ENCODE assay signal across 8 mouse cellular contexts in genomic region chr11:32805958-32806357, GRCm38 (mm10). TPM values are rescaled to one million over a fixed set of nuclear protein-coding genes. Genes with fewer than 3 reads are reported as not detected.
DNase-seq lines count a peak whose midpoint lies in the region; ATAC-seq and TF ChIP-seq lines count a peak whose summit lies in the region.

No protein-coding gene starts in this region.

- no peaks in the 10 kb centered on the region for H3K9me3 ChIP-seq in liver, embryonic 12.5 days (replicated peaks)
- H3K9me3 ChIP-seq in G1E (replicated peaks) = no peaks in the 10 kb centered on the region
- no peaks in the 10 kb centered on the region for H3K9me3 ChIP-seq in forebrain, embryonic 14.5 days (replicated peaks; ENCODE audit: control insufficient read depth, low read length)
- H3K9me3 ChIP-seq in neural tube, embryonic 14.5 days (ENCODE audit: control insufficient read depth, low read length) = no peaks in the 10 kb centered on the region

- TF ChIP-seq POLR2A in liver, adult 2 months (IDR thresholded peaks at IDR 0.05; ENCODE audit: extremely low read depth, insufficient read depth, low read length) = no peak

- no peak overlapping the region for H3K9ac ChIP-seq in liver, adult 2 months (ENCODE audit: low read depth, low read length)
- no peak overlapping the region for H3K9ac ChIP-seq in liver, embryonic 12.5 days
- no peak overlapping the region for H3K9ac ChIP-seq in forebrain, embryonic 14.5 days (ENCODE audit: low read length)
- H3K9ac ChIP-seq in neural tube, embryonic 14.5 days (replicated peaks; ENCODE audit: low read depth, low read length) = no peak overlapping the region

- no peaks in the 10 kb centered on the region for H3K36me3 ChIP-seq in liver, adult 2 months (ENCODE audit: control insufficient read depth, insufficient read depth, low read length)
- no peaks in the 10 kb centered on the region for H3K36me3 ChIP-seq in liver, embryonic 12.5 days
- no peaks in the 10 kb centered on the region for H3K36me3 ChIP-seq in G1E (replicated peaks)
- H3K36me3 ChIP-seq in forebrain, embryonic 14.5 days (ENCODE audit: control insufficient read depth, insufficient read depth, low read length) = no peaks in the 10 kb centered on the region
- no peaks in the 10 kb centered on the region for H3K36me3 ChIP-seq in neural tube, embryonic 14.5 days (ENCODE audit: control insufficient read depth, insufficient read depth, low read length)

- WGBS in liver, adult 2 months = 18% methylated on average over 2 of the region's 2 CpGs
- 17% methylated on average over 2 of the region's 2 CpGs for WGBS in liver, embryonic 12.5 days (ENCODE audit: insufficient replicate concordance)
- WGBS in forebrain, embryonic 14.5 days = 15% methylated on average over 2 of the region's 2 CpGs
- 15% methylated on average over 2 of the region's 2 CpGs for WGBS in neural tube, embryonic 14.5 days

- no peaks in the 10 kb centered on the region for H3K27me3 ChIP-seq in liver, adult 2 months (ENCODE audit: control insufficient read depth, insufficient read depth, low read length)
- no peaks in the 10 kb centered on the region for H3K27me3 ChIP-seq in liver, embryonic 12.5 days (replicated peaks)
- H3K27me3 ChIP-seq in G1E (ENCODE audit: insufficient read depth, low read length) = peaks cover 3% of the 10 kb centered on the region; the same call in 1 of the 2 replicates
- no peaks in the 10 kb centered on the region for H3K27me3 ChIP-seq in forebrain, embryonic 14.5 days (replicated peaks; ENCODE audit: control insufficient read depth, insufficient read depth, low read length)
- no peaks in the 10 kb centered on the region for H3K27me3 ChIP-seq in neural tube, embryonic 14.5 days (ENCODE audit: control insufficient read depth, insufficient read depth, low read length)

- peak; percentile 5 for DNase-seq in liver, adult 2 months (ENCODE audit: extremely low read depth, low read depth, low spot score)
- DNase-seq in G1E (ENCODE audit: low spot score) = no peak
- DNase-seq in adrenal gland, postnatal 14 days = peak; percentile 69
- peak; percentile 49 for DNase-seq in forebrain, embryonic 14.5 days (ENCODE audit: low spot score)
- DNase-seq in kidney, postnatal 36 days = peak; percentile 38 to 76
- no peak for DNase-seq in frontal cortex, postnatal 14 days (ENCODE audit: low spot score in 2 of 2)

- peak; percentile 25; the same call in 1 of the 2 replicates for TF ChIP-seq CTCF in liver, adult 2 months (IDR thresholded peaks at IDR 0.05; ENCODE audit: low read depth, low read length)
- TF ChIP-seq CTCF in G1E (IDR thresholded peaks at IDR 0.05; ENCODE audit: low read depth, low read length) = 0 out of 2 replicates have a peak, but pooled peaks have one; percentile 6

- no peak overlapping the region for H3K4me3 ChIP-seq in liver, adult 2 months (ENCODE audit: insufficient read depth, low read depth, low read length)
- H3K4me3 ChIP-seq in liver, embryonic 12.5 days = no peak overlapping the region
- no peak overlapping the region for H3K4me3 ChIP-seq in G1E (ENCODE audit: low read depth, low read length)
- H3K4me3 ChIP-seq in forebrain, embryonic 14.5 days (ENCODE audit: low read depth, low read length) = no peak overlapping the region
- H3K4me3 ChIP-seq in neural tube, embryonic 14.5 days (ENCODE audit: low read depth, low read length) = no peak overlapping the region

- no peak overlapping the region for H3K27ac ChIP-seq in liver, adult 2 months (replicated peaks; ENCODE audit: insufficient read depth, low read depth, low read length)
- no peak overlapping the region for H3K27ac ChIP-seq in liver, embryonic 12.5 days
- H3K27ac ChIP-seq in forebrain, embryonic 14.5 days (ENCODE audit: low read depth, low read length) = no peak overlapping the region
- no peak overlapping the region for H3K27ac ChIP-seq in neural tube, embryonic 14.5 days (ENCODE audit: low read depth, low read length)

- no peaks in the 10 kb centered on the region for H3K79me2 ChIP-seq in liver, adult 2 months (ENCODE audit: control insufficient read depth, insufficient read depth, low read length)

- no peak for ATAC-seq in liver, embryonic 12.5 days
- ATAC-seq in G1E (ENCODE audit: extremely low read depth, insufficient number of reproducible peaks, low FRiP score, poor library complexity, severe bottlenecking) = no peak
- ATAC-seq in forebrain, embryonic 14.5 days = no peak
- peak; percentile 76; the same call in 1 of the 2 replicates for ATAC-seq in neural tube, embryonic 14.5 days (ENCODE audit: low read depth)

- no peak overlapping the region for H3K4me2 ChIP-seq in liver, embryonic 12.5 days
- no peak overlapping the region for H3K4me2 ChIP-seq in forebrain, embryonic 14.5 days (ENCODE audit: low read length)
- no peak overlapping the region for H3K4me2 ChIP-seq in neural tube, embryonic 14.5 days (ENCODE audit: low read depth, low read length)

- H3K4me1 ChIP-seq in liver, adult 2 months (ENCODE audit: control insufficient read depth, insufficient read depth, low read length) = no peaks in the 10 kb centered on the region
- H3K4me1 ChIP-seq in liver, embryonic 12.5 days = no peaks in the 10 kb centered on the region
- no peaks in the 10 kb centered on the region for H3K4me1 ChIP-seq in G1E (ENCODE audit: insufficient read depth, low read depth, low read length)
- H3K4me1 ChIP-seq in forebrain, embryonic 14.5 days (ENCODE audit: control insufficient read depth, insufficient read depth, low read length) = peaks cover 7% of the 10 kb centered on the region; the same call in 1 of the 2 replicates
- H3K4me1 ChIP-seq in neural tube, embryonic 14.5 days (ENCODE audit: control insufficient read depth, insufficient read depth, low read length) = peaks cover 7% of the 10 kb centered on the region; the same call in 1 of the 2 replicates

RNA-seq across cellular contexts. Expression of gene Smim23, which starts 18.4 kb away (rescaled TPM):
- not detected in 2 replicates for total RNA-seq in liver, adult 2 months (2014; rRNA removed)
- not detected in 2 replicates for polyA plus RNA-seq in liver, adult 2 months (2012; rRNA removed)
- not detected in 2 replicates for polyA plus RNA-seq in liver, embryonic 12.5 days (2016; fragmentation: Nextera tagmentation; extraction: Ambion mirVana)
- total RNA-seq in G1E (2014; fragmentation: Nextera tagmentation) (not detected in 2 replicates), G1E (2017) (not detected in 2 replicates)
- polyA plus RNA-seq in G1E (2012) = not detected in 2 replicates
- total RNA-seq in adrenal gland, postnatal 14 days (2021) = not detected in 2 replicates
- not detected in 2 replicates for polyA plus RNA-seq in forebrain, embryonic 14.5 days (2014; fragmentation: Nextera tagmentation; extraction: Ambion mirVana)
- polyA plus RNA-seq in neural tube, embryonic 14.5 days (2014; fragmentation: Nextera tagmentation; extraction: Ambion mirVana) = not detected in 2 replicates

Comparison
In these comparisons a context has a peak if more than half of its experiments do, and no peak if none do; other contexts are left out.
1. DNase-seq: peak in liver, adult 2 months (single experiment), adrenal gland, postnatal 14 days (single experiment), forebrain, embryonic 14.5 days (single experiment) and kidney, postnatal 36 days (2 of 2); none in G1E (single experiment) and frontal cortex, postnatal 14 days (0 of 2).